Mouse (Mus musculus) neutrophil, adult 5-6 weeks (primary cell): ENCODE data around the gene Mre11a. TPM values are rescaled to one million over a fixed set of nuclear protein-coding genes. Genes with fewer than 3 reads are reported as not detected.
A peak's percentile ranks its signal among the peaks of the same experiment; 100 is the strongest.

Source experiments
- ATAC-seq: fragments of 151-379, 151-347 bp; 2 replicates; pipeline ENCODE4 v1.8.0; 2017; ENCODE audit warnings: mild to moderate bottlenecking, moderate TSS enrichment; ENCODE audit not compliant: insufficient number of reproducible peaks, poor library complexity, low FRiP score, severe bottlenecking; ENCODE audit errors: extremely low read depth
- total RNA-seq: library from RNA; stranded (forward); fragments of 200-1000 nt; gene quantifications from 2 replicates; pipeline ENCODE4 v1.2.3, GENCODE M21; 2017

Gene Mre11a
- 23.6 TPM in 2 replicates for total RNA-seq

DNA sequence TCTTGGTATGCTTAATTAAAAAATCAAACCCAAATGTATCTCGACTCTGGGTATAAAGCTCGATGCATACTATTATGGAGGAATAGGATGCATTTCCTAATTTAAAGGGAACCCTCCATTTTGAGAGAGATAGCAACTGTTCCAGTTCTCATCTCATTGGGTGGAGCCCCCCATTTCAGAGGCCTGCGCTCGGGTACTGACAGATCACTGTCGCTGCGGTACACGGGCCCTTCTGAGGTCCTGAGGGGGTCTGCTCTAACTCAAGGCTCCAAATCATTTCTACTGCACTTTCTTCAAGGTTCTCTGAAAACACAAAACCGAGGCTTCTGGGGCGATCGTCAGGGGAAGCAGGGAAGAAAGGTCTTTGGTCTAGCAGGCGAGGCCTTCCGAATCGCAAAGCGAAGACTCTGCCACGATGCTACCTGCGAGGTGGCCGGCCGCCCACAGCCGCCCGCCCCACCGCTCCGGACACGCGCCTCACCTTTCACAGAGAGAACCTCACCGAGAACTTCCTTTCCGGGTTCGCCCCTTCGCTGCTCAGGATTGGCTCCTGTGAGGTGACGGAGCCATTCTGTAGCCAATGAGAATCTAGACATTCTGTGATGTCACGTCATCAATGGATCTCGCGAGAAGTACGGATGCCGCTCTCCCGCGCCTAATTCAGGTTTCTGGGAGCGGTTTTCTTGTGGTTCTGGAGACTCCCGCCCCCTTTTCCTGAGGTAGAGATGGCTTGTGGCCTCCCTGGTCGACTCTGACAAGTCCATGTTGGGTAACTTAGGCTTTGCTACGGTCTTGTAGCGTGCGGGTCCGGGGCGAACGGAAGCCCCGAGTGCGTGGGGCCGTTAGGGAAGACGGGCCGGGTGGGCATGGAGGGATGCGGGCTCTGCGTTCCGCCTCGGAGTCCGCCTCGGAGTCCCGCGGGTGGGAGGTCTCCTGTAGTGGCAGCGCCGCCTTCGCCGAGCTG, at the start of gene Mre11a, which contains the start of gene Ankrd49:
TSS of gene Mre11a (plus strand) at position 616 of the 964 bp plus-strand sequence.
TSS of gene Ankrd49 (minus strand) at position 818 of the 964 bp plus-strand sequence.
- peak; percentile 100 for ATAC-seq

DNA sequence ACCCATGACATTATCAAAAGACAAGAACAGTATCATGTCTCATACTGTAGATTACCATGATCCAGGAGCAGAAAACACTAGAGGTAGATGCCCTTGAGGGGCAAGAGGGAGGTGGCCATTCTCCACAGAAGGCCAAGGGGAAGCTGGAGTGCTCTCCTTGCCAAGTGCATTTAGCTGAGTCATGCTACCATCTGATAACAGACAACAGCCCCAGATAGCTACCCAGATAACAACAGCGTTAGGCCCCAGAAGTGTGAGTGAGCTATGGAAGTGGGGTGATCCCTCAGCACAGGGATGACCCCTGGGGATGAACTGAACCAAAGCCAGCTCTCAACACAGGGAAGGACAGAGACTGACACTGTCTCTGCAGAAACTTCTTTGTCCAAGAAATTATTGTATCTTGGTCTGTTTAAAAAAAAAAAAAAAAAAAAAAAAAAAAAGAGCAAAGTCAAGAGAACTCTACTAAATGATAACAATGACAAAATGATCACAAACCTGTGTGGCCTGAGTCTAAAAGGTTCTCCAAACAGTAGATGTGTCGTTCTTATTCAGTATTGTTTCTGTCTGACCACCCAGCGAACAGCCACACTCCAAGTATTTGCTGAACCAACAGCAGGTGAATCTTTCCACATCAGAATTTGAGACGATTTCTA, 44.8 kb upstream of the Mre11a start:
- 0 out of 2 replicates have a peak, but pooled peaks have one; percentile 22 for ATAC-seq

DNA sequence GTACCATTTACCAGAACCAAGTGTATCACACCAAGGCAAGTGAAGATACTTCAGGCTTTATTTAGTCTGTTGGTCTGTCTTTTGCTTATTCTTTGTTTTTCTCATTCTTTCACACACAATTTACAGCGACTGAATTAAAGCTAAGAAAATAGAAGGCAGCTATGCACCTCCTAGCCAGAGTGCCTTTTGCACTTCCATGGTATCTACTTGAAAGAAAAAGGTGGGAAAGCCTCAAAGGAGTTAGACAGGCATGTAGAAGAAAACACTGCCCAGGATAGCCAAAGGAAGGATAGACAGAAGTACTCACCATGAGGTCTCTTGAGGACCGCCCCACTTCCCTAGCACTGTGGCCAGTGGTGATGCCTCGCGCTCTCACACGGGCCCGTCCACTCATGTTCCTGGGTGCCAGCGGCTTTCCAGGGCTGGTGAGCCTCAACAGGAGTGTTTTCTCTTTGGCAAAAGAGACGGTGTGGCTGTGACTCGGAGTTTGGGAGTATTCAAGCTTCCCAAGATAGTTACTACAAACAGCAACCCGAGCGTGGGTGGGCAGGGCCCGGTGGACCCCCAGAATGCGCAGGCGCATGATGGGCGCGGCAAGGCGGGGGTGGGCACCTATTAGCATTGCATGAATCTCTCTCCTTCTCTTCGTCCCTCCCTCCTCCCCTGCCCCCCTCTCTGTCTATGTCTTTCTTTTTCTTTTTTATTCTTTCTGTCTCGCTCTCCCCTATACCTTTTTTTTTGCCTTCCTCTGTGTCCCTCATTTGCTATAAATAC, 44.1 kb upstream of the Mre11a start, which contains the start of gene Piwil4:
TSS of gene Piwil4 (minus strand) at position 583 of the 774 bp plus-strand sequence.
- ATAC-seq = no peak

DNA sequence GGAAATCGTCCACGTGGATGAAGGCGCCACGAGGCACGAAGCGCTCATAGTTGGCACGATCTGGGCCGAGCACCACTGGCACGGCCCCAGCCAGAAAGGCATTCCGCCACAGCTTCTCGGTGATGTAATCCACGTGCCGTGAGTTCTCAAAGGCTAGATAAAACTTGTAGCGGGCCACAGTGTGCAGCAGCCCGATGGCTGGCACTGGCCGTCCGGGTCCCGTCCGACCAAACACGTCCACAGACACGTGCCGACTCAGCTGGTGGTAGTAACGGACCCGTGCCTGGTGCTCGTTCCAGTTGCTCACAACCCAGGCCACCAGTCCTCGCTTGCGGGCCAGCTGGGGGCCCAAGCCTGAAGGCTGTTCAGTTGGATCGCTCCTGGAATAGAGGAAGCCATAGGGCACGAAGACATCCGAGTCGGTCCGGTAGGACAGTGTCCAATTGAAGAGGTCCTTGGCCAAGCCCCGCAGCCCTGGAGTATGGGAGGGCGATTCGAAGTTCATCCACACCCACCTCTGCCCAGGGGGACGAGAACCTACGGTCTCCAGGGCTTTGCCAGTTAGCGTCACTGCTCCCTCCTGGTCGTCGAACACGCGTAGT, 33.5 kb upstream of the Mre11a start:
- ATAC-seq = no peak

DNA sequence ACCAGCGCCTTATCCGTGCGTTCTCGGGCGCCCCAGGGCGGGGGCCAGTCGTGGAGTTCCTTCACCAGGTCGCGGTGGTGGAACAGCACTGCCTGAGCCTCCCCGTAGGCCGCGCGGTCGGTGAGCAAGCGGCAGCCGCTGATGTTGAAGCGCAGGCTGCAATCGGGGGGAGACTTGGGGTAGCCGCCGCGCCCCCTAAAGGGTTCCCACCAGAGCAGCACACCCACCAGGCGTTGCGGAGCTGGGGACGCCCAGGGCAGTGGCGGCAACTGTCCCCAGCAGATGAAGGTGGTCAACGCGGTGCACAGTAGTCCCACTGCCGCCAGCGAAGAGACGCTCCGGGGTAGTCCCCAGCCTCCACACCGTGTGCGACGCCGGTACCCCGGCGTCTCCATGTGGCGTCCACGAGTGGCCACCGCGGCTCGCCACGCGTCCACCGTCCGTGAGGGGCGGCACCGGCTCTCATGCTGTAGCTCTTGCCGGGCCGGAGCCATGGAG, 32.9 kb upstream of the Mre11a start:
- ATAC-seq = peak; percentile 21; the same call in 1 of the 2 replicates

DNA sequence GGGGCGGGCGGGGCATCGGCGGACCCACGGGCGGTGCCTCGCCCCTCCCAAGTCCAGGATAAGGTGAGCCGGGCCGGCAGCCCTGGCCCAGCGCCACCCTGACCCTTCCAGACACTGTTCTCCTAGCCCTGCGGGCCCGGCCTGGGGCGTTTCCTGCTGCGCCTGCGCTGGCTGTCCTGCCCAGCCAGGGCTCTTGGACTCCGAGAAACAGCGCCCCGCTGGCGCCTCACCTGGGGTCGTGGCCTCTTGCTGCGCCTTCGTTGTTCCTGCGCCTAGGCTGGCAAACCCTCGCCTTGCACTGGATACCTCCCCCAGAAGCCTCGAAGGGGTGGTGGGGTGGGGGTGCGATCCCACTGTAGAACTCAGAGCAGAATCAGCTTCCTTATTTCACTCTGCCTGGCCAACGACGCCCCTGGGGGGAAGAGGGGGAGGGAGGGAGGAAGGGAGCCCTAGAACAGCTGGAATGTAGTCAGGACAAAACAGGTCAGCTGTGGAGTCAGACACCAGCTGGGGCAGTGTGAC, 32.4 kb upstream of the Mre11a start, which contains the start of gene Fut4:
TSS of gene Fut4 (minus strand) at position 393 of the 522 bp plus-strand sequence.
- ATAC-seq = peak; percentile 42

DNA sequence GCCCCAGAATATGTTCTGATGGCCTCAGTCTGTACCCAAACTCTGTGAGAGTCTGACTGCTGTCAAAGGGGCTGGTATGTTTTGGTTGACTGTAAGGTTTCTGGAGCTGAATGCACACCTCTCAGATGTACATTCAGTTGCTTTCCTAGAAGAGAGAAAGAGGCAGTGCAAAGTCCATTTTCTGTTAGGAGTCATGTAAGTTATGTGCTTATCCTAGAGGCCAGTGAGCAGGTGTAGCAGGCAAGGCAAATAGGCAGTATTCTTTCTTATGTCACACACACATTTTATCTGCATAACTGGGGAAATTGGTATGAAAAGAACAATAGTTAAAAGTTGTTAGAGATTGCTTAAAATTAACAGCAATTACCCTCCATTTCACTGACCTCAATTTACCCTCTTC, 30.5 kb upstream of the Mre11a start:
- ATAC-seq = no peak

DNA sequence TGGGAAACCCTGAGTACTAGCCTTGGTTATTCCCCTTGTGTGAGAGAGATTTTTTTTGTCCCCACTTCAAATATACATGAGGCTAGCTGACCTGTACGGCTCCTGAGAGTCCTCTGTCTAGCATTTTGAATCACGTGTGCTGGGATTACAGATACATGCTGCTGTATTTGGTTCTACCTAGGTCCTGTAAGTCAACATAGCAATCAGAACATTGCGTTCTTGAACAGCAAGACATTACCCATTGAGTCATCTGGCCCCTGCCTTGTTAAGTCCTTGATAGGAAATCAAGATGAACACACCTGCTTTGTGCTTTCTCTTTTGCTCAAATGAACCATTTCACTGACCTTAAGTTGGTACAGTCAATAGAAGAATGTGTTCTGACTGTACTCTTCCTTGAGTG, 30.0 kb upstream of the Mre11a start:
- ATAC-seq = no peak

DNA sequence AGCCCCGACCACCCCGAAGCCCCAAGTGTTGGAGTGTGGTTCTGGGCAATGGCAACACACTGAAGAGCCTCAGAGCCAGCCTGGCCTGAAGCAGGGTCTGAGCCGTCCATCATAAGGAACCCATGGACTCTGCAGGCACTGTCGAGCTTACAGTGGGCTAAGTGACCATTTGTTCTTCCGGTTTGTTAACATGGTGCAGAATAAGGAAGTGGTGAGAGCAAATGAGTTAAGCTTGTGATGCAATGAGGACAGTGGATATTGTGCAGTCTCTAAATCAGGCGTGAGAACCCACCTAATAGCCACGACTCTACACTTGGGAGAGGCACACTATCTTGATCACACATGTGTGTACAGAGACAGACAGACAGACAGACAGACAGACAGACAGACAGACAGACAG, 25.9 kb upstream of the Mre11a start:
- peak; percentile 92 for ATAC-seq

DNA sequence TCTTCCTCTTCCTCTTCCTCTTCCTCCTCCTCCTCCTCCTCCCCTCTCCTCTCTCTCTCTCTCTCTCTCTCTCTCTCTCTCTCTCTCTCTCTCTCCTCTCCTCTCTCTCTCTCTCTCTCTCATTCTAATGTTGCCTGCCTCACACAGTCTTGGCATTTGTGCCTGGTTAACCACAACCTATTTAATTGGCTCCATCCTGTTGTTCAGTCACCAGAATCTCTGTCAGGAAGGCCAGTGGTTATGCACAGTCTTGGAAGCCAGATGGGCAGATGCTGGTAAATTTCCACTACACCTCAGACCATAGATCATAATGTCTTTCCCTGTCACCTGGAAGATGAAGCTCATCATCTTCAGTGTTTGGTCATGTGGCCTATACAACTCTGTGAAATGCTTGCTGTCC, 25.2 kb upstream of the Mre11a start:
- no peak for ATAC-seq

DNA sequence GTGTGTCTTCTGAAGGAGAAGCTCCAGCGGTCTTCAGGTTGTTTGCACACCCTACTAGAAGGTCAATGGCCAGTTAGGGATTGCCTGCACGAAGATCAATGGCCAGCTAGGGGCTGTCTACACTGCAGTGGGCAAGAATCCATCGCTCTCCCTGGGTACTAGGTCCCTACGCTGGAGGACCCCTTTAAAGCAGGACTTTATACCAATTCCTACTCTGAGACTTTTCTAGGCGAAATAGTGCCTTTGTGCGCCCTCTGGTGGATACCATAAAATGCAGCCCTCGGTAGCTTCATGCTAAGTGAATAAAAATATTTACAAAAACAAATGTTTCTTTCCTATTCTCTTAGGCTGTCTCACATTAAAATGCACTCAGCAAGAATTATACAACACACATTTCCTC, 19.7 kb upstream of the Mre11a start:
- ATAC-seq = peak; percentile 66

DNA sequence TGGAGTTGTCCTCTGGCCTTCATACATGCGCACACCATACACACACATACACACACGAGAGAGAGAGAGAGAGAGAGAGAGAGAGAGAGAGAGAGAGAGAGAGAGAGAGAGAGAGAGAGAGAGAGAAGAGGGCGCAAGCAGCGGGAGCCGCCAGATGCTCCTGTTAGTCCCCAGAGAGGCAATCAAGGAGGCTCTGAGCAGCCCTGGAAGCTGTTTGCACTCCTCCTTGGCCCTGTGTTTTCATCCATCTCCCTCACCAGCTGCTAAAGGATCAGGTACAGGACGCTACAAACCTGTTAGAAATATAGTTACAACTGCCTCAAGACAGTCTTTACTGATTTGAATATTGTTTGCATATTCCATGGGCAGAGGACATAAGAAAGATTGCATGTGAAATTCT, 14.6 kb upstream of the Mre11a start:
- no peak for ATAC-seq

DNA sequence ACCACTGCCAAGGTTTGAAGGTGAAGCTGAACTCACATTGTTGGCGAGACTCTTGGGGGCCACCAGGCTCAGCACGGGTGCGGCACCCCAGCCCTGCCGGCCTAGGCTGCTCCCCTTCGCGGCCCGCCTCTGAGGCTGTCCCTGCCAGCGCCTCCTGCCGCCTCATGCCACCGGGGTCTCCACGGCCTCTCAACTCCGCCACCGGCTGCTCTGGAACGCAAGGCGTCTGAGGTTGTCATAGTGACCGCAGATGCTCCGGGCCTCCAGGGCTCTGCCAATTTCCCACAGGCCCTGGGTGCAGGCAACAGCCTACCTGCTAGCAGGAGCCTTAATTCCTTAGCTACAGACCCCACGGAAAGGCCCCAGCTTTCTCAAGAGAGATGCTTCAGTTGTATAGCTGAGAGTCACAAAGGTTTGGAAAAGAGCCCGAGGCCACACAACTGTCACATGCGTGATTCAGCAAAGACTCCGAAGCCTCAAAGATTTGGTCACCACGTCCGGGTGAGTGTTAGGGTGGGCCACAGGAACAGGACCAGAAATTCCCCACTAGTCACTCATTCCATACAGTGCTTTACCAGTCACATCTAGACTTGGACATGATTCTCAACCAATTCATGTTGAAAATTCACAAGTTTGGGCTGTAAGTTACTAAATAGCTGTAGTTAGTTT, 13.5 kb upstream of the Mre11a start, which contains the start of gene 1700012B09Rik:
TSS of gene 1700012B09Rik (minus strand) at position 228 of the 669 bp plus-strand sequence.
- ATAC-seq = 0 out of 2 replicates have a peak, but pooled peaks have one; percentile 13

DNA sequence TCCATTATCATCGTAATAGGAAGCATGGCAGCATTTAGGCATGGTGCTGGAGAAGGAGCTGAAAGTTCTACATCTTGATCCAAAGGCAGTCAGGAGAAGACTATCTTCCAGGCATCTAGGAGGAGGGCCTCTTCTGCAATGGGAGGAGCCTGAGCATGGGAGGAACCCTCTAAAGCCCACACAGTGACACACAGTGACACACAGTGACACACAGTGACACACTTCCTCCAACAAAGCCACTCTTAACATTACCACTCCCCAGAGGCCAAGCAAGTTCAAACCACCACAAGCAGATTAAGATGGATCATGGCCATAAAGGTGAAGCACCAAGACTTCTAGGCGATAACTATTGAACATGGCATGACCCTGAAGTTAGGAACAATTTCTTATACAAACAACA, 12.4 kb upstream of the Mre11a start:
- ATAC-seq = peak; percentile 41; the same call in 1 of the 2 replicates

DNA sequence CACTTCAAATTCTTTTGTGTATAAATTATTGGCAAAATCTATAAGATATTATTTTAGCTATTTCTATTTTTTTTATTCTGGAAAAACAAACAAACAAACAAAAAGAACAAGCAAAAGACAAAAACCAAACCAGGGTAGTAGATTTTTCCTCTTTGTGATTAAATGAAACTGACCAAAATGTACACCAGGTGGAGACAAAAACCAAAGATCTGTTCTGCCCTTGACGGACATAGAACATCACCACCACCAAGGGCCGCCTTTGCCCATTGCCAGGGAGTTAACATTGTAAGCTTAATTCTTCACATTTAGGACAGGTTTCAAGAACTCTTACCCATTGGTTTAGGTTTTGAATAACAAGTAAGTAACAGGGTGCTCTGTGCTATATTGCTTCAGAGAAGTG, 10.6 kb upstream of the Mre11a start:
- 0 out of 2 replicates have a peak, but pooled peaks have one; percentile 41 for ATAC-seq

DNA sequence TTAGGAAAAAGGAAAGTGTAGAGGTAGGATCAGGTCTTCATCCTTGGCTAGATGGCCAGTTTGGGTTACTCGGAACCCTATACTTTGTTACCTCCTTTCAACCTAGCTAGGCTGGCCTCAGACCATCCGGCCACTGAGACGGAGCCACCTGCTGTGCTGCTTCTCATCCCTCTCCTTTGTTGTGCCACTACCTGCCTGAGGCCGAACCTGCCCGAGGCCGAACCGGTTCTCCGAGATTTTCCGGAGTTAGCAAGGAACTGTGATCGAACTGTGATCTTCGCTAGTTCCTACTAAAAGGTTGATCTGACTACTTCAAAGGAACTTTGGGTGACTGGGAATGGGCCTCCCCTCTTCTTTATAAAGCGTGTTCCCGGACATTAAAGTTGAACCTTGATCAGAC, 6.1 kb upstream of the Mre11a start:
- no peak for ATAC-seq

DNA sequence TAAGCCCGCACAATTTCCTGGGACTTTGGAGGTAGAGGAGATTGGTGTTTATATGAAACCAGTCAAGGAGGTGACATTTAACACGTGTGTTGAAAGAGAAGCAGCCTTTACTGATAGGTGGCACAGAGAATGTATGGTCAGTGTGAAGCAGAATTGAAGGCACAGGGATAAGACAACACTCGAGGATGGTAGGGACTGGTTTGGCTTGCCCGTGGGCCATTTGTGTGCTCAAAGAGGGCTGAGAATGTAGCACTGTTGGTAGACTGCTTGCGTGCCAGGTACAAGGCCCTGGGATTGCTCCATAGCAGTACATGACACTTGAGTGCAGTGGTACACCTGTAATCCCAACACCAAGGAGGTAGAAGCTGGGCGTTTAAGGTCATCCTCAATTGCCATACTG, 2.9 kb downstream of the Mre11a start:
- ATAC-seq = no peak

DNA sequence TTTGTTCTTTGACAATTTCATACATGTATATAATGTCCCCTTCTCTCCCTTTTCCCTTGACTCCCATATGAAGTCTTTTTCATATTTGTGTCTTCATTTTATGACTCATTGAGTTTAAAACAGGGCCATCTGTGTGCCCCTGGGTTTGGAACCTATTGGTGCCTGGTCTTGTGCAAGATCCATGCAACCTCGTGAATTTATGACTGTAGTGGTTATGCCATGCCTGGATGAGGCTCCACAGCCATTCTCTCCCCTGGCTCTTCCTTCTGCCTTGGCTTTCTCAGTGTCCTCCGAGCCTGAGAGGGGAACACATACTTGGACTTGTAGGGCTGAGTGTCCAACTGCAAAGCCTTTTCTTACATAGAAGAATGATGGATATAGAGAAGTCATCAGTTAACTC, 21.3 kb downstream of the Mre11a start:
- ATAC-seq = no peak
